In genomic region chr17:35896781-35897643, GRCm38 (mm10) we compare ENCODE assay signal across 8 mouse cellular contexts. TPM values are rescaled to one million over a fixed set of nuclear protein-coding genes. Genes with fewer than 3 reads are reported as not detected.
DNase-seq lines count a peak whose midpoint lies in the region; ATAC-seq lines count a peak whose summit lies in the region.

2310061I04Rik (minus strand) TSS chr17:35897431.

- intact Hi-C loops in left cerebral cortex, postnatal 25 days (cut with DNase I): no loop called here

- peak; percentile 96 for ATAC-seq in intestine, embryonic 15.5 days

- no peaks in the 10 kb centered on the region for H3K9me3 ChIP-seq in intestine, embryonic 15.5 days

- WGBS in intestine, embryonic 15.5 days: under 1% methylated on average over 84 of the region's 86 CpGs

- peaks cover 14% of the 10 kb centered on the region; the same call in 1 of the 2 replicates for H3K4me1 ChIP-seq in intestine, embryonic 15.5 days (replicated peaks)

- H3K27ac ChIP-seq in intestine, embryonic 15.5 days: peak within 1 kb of the TSS; percentile 84

- peaks cover 10% of the 10 kb centered on the region for H3K36me3 ChIP-seq in intestine, embryonic 15.5 days

- DNase-seq in adrenal gland, adult 8-10 months: peak; percentile 86
- DNase-seq in embryo, embryonic 9.5 days (ENCODE audit: extremely low spot score): peak; percentile 93
- peak; percentile 87 to 90 for DNase-seq in gastrocnemius, postnatal 4 days (ENCODE audit: low spot score in 2 of 2)
- DNase-seq in left cerebral cortex, postnatal 25 days (ENCODE audit: low spot score in 2 of 2): peak; percentile 92 to 96
- peak; percentile 95 for DNase-seq in mesoderm, embryonic 11.5 days (ENCODE audit: low read depth, low spot score)
- peak; percentile 93 for DNase-seq in right cerebral cortex, postnatal 25 days
- peak; percentile 75 to 87 for DNase-seq in urinary bladder, postnatal 36 days (ENCODE audit: low spot score in 2 of 2)

- H3K4me2 ChIP-seq in intestine, embryonic 15.5 days (replicated peaks): peak within 1 kb of the TSS; percentile 93

- H3K9ac ChIP-seq in intestine, embryonic 15.5 days: peak within 1 kb of the TSS; percentile 79

- H3K27me3 ChIP-seq in intestine, embryonic 15.5 days (replicated peaks): no peaks in the 10 kb centered on the region

- H3K4me3 ChIP-seq in intestine, embryonic 15.5 days (replicated peaks): peak within 1 kb of the TSS; percentile 90

RNA-seq across cellular contexts. Expression of gene 2310061I04Rik, which starts in this region (rescaled TPM):
- 10 to 100 TPM; 33.1 to 46.5 (median 40.3) TPM for total RNA-seq in adrenal gland, adult 8-10 months (2022)
- total RNA-seq in gastrocnemius, postnatal 4 days (2021): 10 to 100 TPM; 44.4 to 49.0 TPM
- polyA plus RNA-seq in intestine, embryonic 15.5 days (2015; fragmentation: Nextera tagmentation; extraction: Ambion mirVana): 25.5 and 31.9 TPM in 2 replicates
- total RNA-seq in left cerebral cortex, postnatal 25 days (2021): 10 to 100 TPM; 55.4 to 59.6 TPM

Comparison
In these comparisons a context has a peak if more than half of its experiments do, and no peak if none do; other contexts are left out.
1. Peak in every context shown above with its lines: DNase-seq, ATAC-seq, H3K4me3 ChIP-seq and H3K27ac ChIP-seq.